Mouse (Mus musculus) kidney, postnatal 4 days (tissue): ENCODE measurements around the gene Mybpc2.

Experiments
- DNase-seq, 2 experiments: peaks; one replicate each; pipeline ENCODE4 v3.0.0; 2021; ENCODE audit warnings: mixed read lengths in 2 of 2

Mybpc2 gene

GRCm38 (mm10) chr7:44461503-44462217 is 62.8 kb downstream of the Mybpc2 start:
- DNase-seq, result no peak

GRCm38 (mm10) chr7:44460767-44461502 is 63.5 kb downstream of the Mybpc2 start:
- no peak for DNase-seq

- DNase-seq, result no peak
Observed at GRCm38 (mm10) chr7:44460067-44460466, 64.4 kb downstream of the Mybpc2 start.

- no peak for DNase-seq
Observed at GRCm38 (mm10) chr7:44456302-44456701, 68.2 kb downstream of the Mybpc2 start.

DNA sequence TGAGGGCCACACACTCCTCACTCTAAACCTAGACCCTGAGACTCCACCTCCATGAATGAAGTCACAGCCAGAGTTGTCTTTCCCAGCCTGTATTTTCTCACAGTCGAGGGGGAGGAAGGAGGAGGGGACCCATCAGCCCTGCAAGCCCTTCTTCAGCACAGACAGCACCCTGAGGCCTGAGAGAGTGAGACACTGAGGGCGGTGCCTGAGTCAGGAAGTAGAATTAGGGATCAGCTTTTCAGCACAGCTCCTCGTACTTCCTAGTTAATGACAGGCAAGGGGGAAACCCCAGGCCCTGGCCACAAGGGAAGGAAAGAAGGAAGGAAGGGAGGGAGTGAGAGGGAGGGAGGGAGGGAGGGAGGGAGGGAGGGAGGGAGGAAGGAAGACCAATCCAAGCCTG is 71.2 kb downstream of the Mybpc2 start:
- DNase-seq, result no peak
